Mouse (Mus musculus): Measurements from ENCODE around the gene Lrrc25.
"Not testable (repeated sequence)": the region's sequence is repeated elsewhere in the genome, so short reads cannot be mapped to it uniquely, and the experiment has no call there.

Gene Lrrc25

GRCm38 (mm10) chr8:70615894-70616293 lies at the start of gene Lrrc25:
Gene Lrrc25 (plus strand): TSS chr8:70616155.
- no peak for DNase-seq (ENCODE audit: low read depth, low spot score)

DNA sequence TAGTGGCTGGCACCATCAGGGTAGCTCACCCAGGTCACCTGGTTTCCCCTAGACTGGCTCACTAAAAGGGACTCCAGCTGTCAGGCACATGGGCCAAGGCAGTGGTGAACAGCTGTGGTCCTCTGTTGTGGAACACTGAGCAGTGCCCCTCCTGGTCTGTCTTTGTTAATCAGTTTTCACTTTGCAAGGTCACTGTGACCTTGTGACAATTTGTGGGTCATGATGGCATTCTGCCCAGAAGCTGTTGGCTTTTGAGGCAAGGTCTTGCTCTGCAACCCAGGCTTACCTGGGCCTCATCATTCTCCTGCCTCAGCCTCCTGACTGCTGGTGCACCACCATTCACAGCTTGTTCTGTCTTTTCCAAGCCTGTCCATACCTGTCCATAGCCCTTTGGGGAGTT lies 45.6 kb upstream of the Lrrc25 start:
- no peak for DNase-seq (ENCODE audit: low read depth, low spot score)

GRCm38 (mm10) chr8:70570990-70571389 lies 45.0 kb upstream of the Lrrc25 start:
- DNase-seq (ENCODE audit: low read depth, low spot score): no peak

GRCm38 (mm10) chr8:70574302-70574701 lies 41.7 kb upstream of the Lrrc25 start:
- DNase-seq (ENCODE audit: low read depth, low spot score): no peak

DNA sequence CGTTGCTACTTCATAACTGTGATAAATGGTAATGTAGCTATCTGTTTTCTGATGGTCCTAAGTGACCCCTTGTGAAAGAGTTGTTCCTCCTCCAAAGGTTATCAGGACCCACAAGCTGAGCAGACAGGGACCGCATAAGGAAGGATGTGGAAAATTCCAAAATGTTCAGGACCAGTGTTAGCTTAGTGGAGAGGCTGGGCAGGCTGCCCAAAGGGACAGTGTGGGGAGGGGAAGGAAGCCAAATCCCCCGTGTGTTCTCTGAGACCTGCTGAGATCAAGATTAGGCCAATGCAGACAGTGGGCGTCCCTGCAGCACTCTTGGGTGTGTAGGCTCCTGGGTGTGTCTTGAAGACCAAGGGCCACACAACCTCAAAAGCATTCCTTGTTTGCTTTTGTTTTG lies 41.0 kb upstream of the Lrrc25 start:
- DNase-seq (ENCODE audit: low read depth, low spot score): no peak

- DNase-seq (ENCODE audit: low read depth, low spot score): no peak
These were observed 38.7 kb upstream of the Lrrc25 start for GRCm38 (mm10) chr8:70577207-70577606.

DNA sequence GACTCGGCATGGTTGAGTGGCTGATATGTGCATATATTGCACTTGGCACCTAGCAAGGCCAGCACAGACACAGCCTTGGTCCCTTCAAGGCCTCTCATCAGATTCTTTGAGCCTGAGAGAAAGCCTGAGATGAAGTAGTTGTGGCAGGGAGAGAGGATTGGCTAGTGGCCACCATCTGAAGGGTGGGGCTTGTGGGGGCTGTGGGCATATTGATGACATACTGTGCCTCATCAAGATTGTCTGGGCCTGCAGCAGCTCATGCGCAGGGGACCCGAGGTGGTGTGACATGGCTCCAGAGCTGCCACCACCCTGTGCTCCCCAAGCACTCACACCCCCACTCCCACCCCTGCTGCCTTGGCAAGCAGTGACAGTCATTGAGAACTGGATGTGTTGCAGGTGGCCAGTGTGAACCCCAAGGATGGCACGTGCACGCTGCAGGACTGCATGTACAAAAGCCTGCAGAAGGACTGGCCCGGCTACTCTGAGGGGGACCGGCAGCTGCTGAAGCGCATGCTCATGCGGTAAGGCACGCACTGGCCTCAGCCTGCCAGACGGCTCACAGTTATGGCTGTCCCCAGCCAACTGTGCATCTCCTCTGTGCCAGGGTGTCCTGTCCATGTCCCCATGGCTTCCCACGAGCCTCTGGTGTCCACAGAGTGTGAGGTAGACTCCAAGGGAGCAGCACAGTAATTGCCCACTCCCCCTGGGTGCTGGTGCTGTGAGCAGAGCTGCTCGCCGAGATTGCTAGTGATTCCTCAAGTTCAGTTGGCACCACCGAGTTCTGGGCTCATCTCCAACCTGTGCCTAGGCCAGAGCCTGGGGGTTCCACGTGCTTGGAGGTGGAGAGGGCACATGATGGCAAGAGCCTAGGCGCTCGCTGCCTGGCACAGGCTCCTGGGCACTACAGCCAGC lies 32.2 kb upstream of the Lrrc25 start:
- DNase-seq (ENCODE audit: low read depth, low spot score): no peak

DNA sequence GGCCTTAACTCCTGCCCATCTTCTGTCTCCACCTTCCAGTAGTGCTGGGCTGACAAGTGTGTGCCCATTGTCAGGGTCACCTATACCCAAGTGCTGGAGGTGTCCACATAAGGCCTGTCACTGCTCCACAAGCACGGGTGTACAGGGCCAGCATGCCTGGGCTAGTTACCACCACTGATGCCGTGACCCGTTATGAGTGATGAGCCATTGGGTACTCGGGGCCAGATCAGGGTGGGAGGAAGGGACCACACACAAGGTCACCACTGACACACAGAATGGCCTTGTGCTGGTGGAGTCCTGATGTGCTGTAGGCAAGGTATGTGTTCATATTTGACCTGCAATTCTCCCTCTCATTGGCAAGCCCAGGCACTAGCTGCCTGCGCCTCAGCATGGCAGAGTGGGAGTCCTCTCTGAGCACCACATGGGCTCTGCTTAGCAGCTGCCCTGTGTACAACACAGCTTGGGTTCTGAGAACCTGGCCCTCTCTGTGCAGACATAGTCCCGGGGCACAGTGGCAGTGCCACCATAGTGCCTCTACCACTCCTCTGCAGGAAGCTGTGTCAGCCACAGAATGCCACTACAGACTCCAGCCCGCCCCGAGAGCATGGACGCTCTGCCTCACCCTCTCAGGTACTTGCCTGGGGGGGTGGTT lies 31.2 kb upstream of the Lrrc25 start:
- DNase-seq (ENCODE audit: low read depth, low spot score): no peak

GRCm38 (mm10) chr8:70585258-70585652 lies 30.7 kb upstream of the Lrrc25 start:
- no peak for DNase-seq (ENCODE audit: low read depth, low spot score)

GRCm38 (mm10) chr8:70587955-70588354 lies 28.0 kb upstream of the Lrrc25 start:
- not testable (repeated sequence) for DNase-seq (ENCODE audit: low read depth, low spot score)

GRCm38 (mm10) chr8:70591569-70591968 lies 24.4 kb upstream of the Lrrc25 start:
- DNase-seq (ENCODE audit: low read depth, low spot score): no peak

DNA sequence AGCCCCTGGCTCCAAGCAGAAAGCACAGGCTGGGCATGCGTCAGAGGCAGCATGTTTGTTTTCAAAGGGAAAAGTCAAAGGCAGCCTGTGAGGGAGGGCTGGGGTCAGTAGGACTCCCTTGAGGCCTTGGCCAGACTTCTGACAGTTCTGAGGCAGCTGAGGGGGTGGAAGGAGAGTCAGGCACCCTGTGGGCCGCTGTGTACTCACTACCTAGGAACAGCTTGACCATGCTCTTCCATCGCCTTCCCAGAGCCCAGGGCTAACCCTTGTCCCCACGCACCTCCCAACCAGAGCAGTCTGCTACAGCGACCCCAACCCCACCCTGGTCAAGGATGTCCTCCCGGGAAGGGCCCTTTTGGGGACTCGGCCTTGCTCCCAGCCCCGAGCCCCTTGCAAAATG lies 22.8 kb upstream of the Lrrc25 start:
- no peak for DNase-seq (ENCODE audit: low read depth, low spot score)

DNA sequence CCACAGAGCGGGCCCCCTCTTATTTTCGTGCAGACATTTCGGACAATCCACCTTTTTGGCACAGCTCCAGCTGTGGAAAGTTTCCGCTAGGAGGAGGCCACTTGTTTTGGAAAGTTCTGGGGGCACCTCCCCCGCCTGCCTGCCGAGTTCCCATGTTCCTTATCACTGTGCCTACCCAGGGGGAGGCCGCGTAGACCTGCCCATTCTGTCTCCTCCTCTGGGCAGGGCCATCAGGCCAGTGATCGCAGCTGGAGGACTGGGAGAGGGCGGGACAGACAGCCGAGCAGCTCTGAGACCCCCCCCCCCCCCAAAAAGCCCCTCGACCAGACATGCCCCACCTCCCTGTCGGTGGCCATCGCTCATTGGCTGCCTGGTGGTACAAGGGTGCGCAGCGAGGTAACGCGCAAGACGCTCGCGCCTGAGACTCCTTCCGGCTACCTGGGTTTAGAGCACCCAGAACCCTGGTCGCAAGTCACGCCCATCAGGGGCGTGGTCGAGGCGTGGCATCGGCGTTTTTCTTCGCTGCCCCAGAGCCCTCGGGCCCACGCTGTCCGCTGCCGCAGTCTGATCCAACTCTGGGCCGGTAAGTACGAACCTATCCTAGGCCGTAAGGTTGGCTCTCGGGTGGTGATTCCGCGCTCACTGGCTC lies 21.9 kb upstream of the Lrrc25 start, which contains the start of gene Isyna1:
TSS of gene Isyna1 (plus strand) at position 413 of the 649 bp plus-strand sequence.
- peak; percentile 54 for DNase-seq (ENCODE audit: low read depth, low spot score)

GRCm38 (mm10) chr8:70594621-70595564 lies 21.1 kb upstream of the Lrrc25 start:
- DNase-seq (ENCODE audit: low read depth, low spot score): no peak

DNA sequence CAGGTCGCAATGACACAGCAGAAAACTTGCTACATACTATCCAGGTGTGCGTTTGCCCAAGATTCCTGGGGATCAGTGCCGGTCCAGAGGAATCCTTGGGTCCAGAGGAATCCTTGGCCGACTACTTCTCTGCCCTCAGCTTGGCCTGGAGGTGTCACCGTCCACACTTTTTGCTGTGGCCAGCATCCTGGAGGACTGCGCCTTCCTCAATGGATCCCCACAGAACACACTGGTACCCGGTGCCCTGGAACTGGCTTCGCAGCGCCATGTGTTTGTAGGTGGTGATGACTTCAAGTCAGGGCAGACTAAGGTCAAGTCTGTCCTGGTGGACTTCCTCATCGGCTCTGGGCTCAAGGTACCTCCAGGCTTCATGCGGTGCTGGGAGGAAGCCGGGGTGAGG lies 20.1 kb upstream of the Lrrc25 start:
- no peak for DNase-seq (ENCODE audit: low read depth, low spot score)

DNA sequence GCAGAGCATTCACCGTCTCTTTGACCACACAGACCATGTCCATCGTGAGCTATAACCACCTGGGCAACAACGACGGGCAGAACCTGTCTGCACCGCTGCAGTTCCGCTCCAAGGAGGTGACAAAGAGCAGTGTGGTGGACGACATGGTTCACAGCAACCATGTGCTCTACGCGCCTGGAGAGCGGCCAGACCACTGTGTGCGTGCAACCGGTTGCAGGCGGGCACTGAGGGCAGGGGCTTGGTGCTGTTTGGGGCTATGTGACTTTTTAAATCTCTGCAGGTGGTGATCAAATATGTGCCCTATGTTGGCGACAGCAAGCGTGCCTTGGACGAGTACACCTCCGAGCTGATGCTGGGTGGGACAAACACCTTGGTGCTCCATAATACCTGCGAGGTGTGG lies 19.7 kb upstream of the Lrrc25 start:
- DNase-seq (ENCODE audit: low read depth, low spot score): no peak

- no peak for DNase-seq (ENCODE audit: low read depth, low spot score)
These were observed 19.1 kb upstream of the Lrrc25 start for GRCm38 (mm10) chr8:70596775-70597416.

GRCm38 (mm10) chr8:70597417-70598272 lies 18.3 kb upstream of the Lrrc25 start:
- DNase-seq (ENCODE audit: low read depth, low spot score): no peak

DNA sequence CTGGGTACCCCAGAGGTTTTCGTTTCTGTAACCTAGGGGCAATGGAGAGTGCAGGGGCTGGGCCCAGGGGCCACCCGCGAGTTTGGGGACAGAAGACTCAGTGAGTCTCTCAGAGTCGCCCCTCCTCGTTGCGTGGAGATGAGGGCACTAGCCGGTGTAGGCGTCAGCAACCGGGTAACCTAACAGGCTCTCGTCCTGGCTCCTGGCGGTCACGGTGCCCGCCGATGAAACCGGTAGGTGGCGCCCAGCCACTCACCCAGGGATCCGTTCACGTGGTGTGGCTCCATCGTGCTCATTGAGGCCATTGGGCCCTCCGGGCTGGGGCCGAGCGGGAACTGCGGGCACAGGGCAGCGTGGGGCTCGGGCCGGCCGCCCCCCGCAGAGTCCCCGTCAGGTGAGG lies 17.7 kb upstream of the Lrrc25 start:
- DNase-seq (ENCODE audit: low read depth, low spot score): no peak

DNA sequence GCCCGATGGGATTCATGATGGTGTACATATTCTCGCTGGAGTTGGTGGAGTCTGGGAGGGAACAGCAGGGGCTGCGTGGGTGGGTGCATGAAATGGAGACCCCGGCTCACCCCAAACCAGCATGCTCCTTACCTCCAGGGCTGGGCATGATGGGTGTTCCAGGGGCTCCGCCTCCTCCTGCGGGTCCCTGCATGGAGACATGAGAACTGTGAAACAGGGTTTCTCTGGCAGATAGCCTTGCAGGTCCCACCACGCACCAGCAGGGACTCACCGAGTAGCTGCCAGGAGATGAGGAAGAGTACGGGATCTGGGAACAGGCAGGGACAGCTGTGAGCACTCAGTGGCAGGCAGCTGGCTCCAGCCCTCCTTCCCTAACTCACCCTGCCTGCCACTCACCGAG lies 17.2 kb upstream of the Lrrc25 start:
- no peak for DNase-seq (ENCODE audit: low read depth, low spot score)
